Mouse (Mus musculus): ENCODE measurements around the gene Cyth4. TPM values are rescaled to one million over a fixed set of nuclear protein-coding genes. Genes with fewer than 3 reads are reported as not detected.

The Cyth4 gene
- total RNA-seq, 2 experiments from 2014 or later: 137 to 263 TPM

DNA sequence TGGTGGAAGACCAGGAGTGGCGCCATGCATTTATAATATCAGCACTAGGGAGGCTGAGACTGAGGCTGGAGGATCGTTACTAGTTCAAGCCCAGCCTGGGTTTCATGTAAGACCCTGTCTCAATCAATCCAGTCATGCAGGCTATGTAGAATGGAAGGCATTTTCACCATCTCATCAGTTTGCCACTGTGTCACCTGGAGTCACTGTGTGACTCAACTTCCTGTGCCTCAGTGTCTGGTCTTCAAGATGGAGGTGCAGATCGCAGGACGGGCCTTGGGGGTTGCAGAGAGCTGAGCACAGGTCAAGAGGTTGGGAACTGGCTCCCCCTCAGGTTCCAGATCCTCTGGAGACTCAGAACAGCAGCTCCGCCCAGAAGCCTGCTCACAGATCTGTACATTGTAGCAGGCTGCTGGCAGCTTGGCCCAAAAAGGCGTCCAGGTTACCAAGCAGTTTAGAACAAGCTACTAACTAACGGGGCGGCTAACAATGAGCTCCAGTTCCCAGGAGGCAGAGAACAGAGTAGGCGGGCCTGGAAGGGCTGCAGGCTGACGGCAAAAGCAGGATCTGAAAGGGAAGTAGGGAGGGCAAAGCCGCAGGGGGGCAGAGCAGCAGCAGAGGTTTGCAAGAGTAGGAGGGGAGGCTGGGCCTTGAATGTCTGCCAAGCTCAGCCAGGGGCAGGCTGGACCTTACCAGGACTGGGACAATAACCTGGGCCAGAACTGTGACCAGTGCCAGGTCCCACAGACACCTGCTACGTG lies 14.0 kb downstream of the Cyth4 start:
- ATAC-seq (ENCODE audit: poor library complexity, severe bottlenecking): no peak

DNA sequence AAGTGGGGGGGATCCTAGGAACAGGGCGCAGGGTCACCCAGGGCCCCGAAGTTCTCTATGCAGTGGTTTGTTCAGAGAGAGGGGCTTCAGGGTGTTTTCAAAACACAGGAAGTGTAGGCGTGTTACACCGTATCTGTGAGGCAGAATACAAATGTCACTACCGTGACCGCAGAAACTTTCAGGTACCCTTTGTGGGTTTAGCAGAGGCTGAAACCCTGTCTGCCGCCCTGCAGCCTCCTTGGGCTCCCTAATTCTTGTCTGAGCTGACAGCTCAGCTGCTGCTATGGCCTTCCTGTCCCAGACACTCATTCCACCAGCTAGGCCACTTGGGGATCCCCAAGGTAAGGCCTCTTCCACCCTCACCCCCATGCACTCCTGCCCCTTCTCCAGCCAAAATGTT lies 17.7 kb downstream of the Cyth4 start:
- ATAC-seq (ENCODE audit: poor library complexity, severe bottlenecking): peak; percentile 26; the same call in 1 of the 2 replicates

DNA sequence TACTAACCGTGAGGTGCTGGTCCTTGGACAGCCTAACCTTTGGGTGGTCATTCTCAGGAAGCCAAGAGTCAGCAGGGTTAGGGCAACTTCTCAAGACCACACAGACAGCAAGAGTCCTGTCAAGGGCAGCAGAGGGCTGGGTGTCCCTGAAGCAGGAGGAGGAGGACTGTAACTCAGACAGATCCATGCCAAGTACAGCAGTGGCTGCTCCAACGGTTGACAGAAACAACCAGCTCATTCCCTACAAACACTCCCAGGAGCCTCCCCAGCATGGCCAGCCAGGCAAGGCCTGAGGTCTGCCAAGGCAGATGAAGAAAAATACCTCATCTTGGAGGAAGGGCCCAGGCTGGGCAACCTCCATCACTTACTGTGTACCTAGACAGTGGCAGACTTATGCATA lies 20.1 kb downstream of the Cyth4 start:
- no peak for ATAC-seq (ENCODE audit: poor library complexity, severe bottlenecking)

DNA sequence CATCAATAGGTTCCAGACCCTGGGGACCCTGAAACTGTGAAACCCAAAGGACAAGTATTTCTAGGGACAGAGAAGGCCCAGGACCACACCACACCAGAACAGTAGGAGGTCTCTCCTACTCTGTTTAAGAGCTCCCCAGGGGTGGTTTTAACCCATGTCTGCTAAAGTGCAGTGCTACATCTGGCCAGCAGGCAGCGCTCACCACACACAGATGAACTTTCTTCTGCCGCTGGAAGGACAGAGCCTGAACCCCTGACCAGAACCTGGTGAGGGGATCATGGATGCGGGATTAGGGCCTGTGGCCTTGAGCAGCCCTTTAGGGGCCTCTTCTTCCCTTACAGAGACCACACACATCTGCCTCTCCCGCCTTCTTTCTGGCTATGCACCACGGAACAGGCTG lies 26.6 kb downstream of the Cyth4 start:
- ATAC-seq (ENCODE audit: poor library complexity, severe bottlenecking): peak; percentile 78

GRCm38 (mm10) chr15:78624431-78624950 lies 27.6 kb downstream of the Cyth4 start:
- ATAC-seq (ENCODE audit: poor library complexity, severe bottlenecking): 0 out of 2 replicates have a peak, but pooled peaks have one; percentile 14

- no peak for ATAC-seq (ENCODE audit: poor library complexity, severe bottlenecking)
Observed at GRCm38 (mm10) chr15:78624961-78625360, 28.1 kb downstream of the Cyth4 start.

- no peak for ATAC-seq (ENCODE audit: poor library complexity, severe bottlenecking)
Observed at GRCm38 (mm10) chr15:78626285-78626684, 29.4 kb downstream of the Cyth4 start.

- ATAC-seq (ENCODE audit: poor library complexity, severe bottlenecking): no peak
Observed at GRCm38 (mm10) chr15:78632387-78632786, 35.5 kb downstream of the Cyth4 start.

GRCm38 (mm10) chr15:78633413-78633812 lies 36.6 kb downstream of the Cyth4 start:
- ATAC-seq (ENCODE audit: poor library complexity, severe bottlenecking): no peak

GRCm38 (mm10) chr15:78634095-78634737 lies 37.4 kb downstream of the Cyth4 start:
- no peak for ATAC-seq (ENCODE audit: poor library complexity, severe bottlenecking)

DNA sequence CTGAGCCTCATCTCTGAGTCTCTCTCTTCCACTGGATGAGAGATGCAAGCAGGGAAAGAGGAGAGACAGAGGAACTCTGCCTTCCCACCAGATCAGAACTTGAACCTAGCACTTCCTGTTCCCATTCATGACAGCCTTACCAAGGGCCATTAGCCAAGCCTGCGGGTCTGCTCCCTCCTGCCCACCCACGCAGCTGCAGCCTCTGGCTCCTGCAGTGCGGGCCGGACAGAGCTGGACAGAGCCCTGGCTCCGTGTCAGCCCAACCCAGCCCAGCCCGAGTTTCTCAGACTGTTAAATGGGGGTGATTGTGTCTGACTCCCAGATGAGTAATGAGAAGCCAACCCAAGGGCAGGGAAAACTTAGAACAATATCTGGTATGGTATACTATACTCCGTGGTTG lies 38.4 kb downstream of the Cyth4 start:
- no peak for ATAC-seq (ENCODE audit: poor library complexity, severe bottlenecking)

DNA sequence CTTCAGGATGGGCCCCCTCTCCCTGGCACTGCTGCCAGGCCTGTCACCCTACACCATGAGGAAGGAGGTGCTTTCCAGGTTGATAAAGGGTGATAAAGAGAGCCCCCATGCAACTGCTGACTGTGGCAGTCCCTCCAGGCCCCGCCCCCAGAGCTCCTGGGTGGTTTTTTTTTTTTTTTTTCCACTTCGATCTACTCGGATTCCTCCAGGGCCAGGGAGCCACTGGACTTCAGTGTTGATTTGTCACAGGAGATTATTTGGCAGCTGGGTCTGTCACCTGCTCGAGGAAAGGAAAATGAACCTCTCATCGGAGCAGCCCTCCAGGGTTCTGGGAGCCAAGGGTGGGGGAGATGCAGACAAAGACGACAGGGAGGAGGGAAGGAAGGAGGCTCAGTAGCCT lies 46.8 kb downstream of the Cyth4 start:
- ATAC-seq (ENCODE audit: poor library complexity, severe bottlenecking): no peak

DNA sequence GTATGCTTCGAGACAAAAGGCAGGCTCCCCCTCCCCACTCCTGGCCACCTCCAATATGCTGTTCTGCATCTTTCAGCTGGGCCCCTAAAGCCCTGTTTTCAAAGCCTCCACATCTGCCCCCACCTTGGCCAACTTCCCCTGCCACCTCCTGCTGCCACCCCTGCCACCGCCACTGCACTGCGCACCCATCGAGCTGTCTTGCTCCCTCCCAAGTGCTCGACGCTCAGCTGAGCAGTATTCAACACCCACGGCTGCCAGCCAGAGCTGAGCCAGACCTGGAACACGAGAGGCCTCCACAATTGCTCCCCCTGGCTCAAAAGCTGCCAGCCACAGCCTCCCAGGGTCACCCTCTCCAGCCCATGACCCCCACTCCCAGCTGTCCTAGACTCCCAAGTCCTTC lies 47.8 kb downstream of the Cyth4 start:
- ATAC-seq (ENCODE audit: poor library complexity, severe bottlenecking): no peak

DNA sequence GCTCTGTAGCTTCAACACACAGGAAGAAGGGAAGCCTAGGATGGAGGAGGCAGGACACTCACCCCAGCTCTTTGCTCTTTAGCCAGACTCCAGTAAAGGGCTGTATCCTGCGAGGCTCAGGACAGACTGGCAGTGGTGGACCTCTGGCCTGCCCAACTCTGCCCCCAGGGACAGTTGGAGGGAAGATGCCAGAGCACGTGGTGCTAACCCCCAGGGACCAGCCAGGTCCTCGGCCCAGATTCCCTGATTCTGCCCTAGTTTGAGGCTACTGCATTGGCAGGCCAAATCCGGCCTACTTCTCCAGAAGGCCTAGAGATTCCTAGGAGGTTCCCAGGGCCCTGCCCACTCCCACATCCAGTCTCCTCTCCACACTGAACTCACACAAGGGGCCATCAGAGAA lies 50.9 kb downstream of the Cyth4 start:
- ATAC-seq (ENCODE audit: poor library complexity, severe bottlenecking): no peak

DNA sequence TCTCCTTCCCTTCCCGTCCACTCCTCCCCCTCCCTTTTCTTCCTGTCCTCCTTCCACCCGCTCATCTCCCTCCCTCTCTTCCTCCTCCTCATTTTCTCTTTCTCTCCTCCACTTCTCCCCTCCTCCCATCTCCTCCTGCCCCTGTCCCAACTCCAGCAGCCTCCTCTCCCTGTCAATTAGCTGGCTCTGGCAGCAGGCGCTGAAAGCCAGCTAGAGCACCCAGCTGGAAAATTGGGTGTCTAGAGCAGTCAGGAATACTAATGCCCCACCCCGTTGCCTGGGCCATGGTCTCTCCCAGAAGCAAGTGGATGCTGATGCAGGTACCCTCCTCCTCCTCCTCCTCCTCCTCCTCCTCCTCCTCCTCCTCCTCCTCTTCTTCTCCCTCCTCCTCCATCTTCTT lies 54.3 kb downstream of the Cyth4 start:
- no peak for ATAC-seq (ENCODE audit: poor library complexity, severe bottlenecking)

GRCm38 (mm10) chr15:78664268-78664667 lies 67.4 kb downstream of the Cyth4 start:
- no peak for ATAC-seq (ENCODE audit: poor library complexity, severe bottlenecking)

GRCm38 (mm10) chr15:78669221-78669871 lies 72.5 kb downstream of the Cyth4 start:
- no peak for ATAC-seq (ENCODE audit: poor library complexity, severe bottlenecking)

DNA sequence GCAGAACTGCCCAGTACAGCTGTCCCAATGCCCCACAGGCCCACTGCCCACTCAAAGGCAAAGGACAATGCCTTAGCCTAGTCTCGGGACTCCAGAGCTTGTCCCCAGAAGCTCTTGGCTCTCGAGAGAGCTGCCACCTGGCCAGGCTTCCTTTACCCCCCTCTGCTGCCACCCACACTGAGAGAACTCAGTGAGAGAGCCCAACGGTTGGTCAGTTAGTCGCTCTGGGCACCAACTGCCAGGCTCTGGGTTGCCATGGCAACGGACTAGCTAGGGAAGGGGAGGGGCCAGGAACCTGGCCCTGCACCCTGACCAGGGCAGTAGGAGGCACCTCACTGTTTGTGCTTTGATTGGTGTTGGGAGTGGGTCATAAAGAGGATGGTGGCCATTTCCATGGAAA lies 73.5 kb downstream of the Cyth4 start:
- ATAC-seq (ENCODE audit: poor library complexity, severe bottlenecking): no peak

All from megakaryocyte, adult 5-6 weeks (primary cell).